Mouse (Mus musculus): ENCODE results near the gene Slc2a12. TPM values are rescaled to one million over a fixed set of nuclear protein-coding genes. Genes with fewer than 3 reads are reported as not detected.

Slc2a12 gene
- total RNA-seq, 2 experiments from 2014 or later, result 2.8 to 3.1 TPM

GRCm38 (mm10) chr10:22659386-22659725, 14.5 kb downstream of the Slc2a12 start:
- no peak for DNase-seq (ENCODE audit: low spot score in 2 of 2)

GRCm38 (mm10) chr10:22660286-22661000, 15.6 kb downstream of the Slc2a12 start:
- no peak for DNase-seq (ENCODE audit: low spot score in 2 of 2)

GRCm38 (mm10) chr10:22668509-22668908, 23.7 kb downstream of the Slc2a12 start:
- no peak for DNase-seq (ENCODE audit: low spot score in 2 of 2)

GRCm38 (mm10) chr10:22674176-22674575, 29.4 kb downstream of the Slc2a12 start:
- no peak for DNase-seq (ENCODE audit: low spot score in 2 of 2)

- no peak for DNase-seq (ENCODE audit: low spot score in 2 of 2)
Observed at GRCm38 (mm10) chr10:22675848-22676630, 31.2 kb downstream of the Slc2a12 start.

GRCm38 (mm10) chr10:22696236-22696635, 51.4 kb downstream of the Slc2a12 start:
- DNase-seq (ENCODE audit: low spot score in 2 of 2), result no peak

- DNase-seq (ENCODE audit: low spot score in 2 of 2), result no peak
Observed at GRCm38 (mm10) chr10:22696864-22697263, 52.1 kb downstream of the Slc2a12 start.

- DNase-seq (ENCODE audit: low spot score in 2 of 2), result no peak
Observed at GRCm38 (mm10) chr10:22698158-22698953, 53.5 kb downstream of the Slc2a12 start.

- DNase-seq (ENCODE audit: low spot score in 2 of 2), result no peak
Observed at GRCm38 (mm10) chr10:22699487-22700335, 54.9 kb downstream of the Slc2a12 start.

- no peak for DNase-seq (ENCODE audit: low spot score in 2 of 2)
Observed at GRCm38 (mm10) chr10:22700773-22701172, 56.0 kb downstream of the Slc2a12 start.

GRCm38 (mm10) chr10:22701485-22702315, 56.9 kb downstream of the Slc2a12 start:
- DNase-seq (ENCODE audit: low spot score in 2 of 2), result no peak

- DNase-seq (ENCODE audit: low spot score in 2 of 2), result no peak
Observed at GRCm38 (mm10) chr10:22703844-22704243, 59.0 kb downstream of the Slc2a12 start.

- no peak for DNase-seq (ENCODE audit: low spot score in 2 of 2)
Observed at GRCm38 (mm10) chr10:22708190-22708843, 63.5 kb downstream of the Slc2a12 start.

- DNase-seq (ENCODE audit: low spot score in 2 of 2), result no peak
Observed at GRCm38 (mm10) chr10:22710173-22710777, 65.5 kb downstream of the Slc2a12 start.

GRCm38 (mm10) chr10:22712955-22713354, 68.1 kb downstream of the Slc2a12 start:
- DNase-seq (ENCODE audit: low spot score in 2 of 2), result no peak

GRCm38 (mm10) chr10:22714520-22714919, 69.7 kb downstream of the Slc2a12 start:
- DNase-seq (ENCODE audit: low spot score in 2 of 2), result no peak

- no peak for DNase-seq (ENCODE audit: low spot score in 2 of 2)
Observed at GRCm38 (mm10) chr10:22718475-22718874, 73.7 kb downstream of the Slc2a12 start.

GRCm38 (mm10) chr10:22720781-22721529, 76.1 kb downstream of the Slc2a12 start:
- no peak for DNase-seq (ENCODE audit: low spot score in 2 of 2)

Data from adrenal gland, postnatal 4 days (tissue).